Mouse (Mus musculus) gastrocnemius, postnatal 36 days (tissue): Measurements from ENCODE around the gene Apon. TPM values are rescaled to one million over a fixed set of nuclear protein-coding genes. Genes with fewer than 3 reads are reported as not detected.
A peak's percentile ranks its signal among the peaks of the same experiment; 100 is the strongest.
"Not testable (repeated sequence)": the region's sequence is repeated elsewhere in the genome, so short reads cannot be mapped to it uniquely, and the experiment has no call there.

Experiments used
- DNase-seq, 2 experiments: peaks; one replicate each; pipeline ENCODE4 v3.0.0; 2022
- intact Hi-C: fragments of 180-260 bp; cut with DNase I; formaldehyde crosslinking; loops from one replicate; pipeline ENCODE4 v1.15.1; 2025
- long read RNA-seq, 2 experiments: library from polyadenylated mRNA; stranded (forward); transcript quantifications; one replicate each; pipeline ENCODE4 v2.0.0; 2021
- total RNA-seq, 2 experiments: library from RNA; stranded (reverse); gene quantifications; 2 replicates each; pipeline ENCODE4 v1.2.3; 2021

Gene Apon
- not detected for total RNA-seq
- long read RNA-seq, experiment 1, result 0 reads
- long read RNA-seq, experiment 2, result 0 reads

DNA sequence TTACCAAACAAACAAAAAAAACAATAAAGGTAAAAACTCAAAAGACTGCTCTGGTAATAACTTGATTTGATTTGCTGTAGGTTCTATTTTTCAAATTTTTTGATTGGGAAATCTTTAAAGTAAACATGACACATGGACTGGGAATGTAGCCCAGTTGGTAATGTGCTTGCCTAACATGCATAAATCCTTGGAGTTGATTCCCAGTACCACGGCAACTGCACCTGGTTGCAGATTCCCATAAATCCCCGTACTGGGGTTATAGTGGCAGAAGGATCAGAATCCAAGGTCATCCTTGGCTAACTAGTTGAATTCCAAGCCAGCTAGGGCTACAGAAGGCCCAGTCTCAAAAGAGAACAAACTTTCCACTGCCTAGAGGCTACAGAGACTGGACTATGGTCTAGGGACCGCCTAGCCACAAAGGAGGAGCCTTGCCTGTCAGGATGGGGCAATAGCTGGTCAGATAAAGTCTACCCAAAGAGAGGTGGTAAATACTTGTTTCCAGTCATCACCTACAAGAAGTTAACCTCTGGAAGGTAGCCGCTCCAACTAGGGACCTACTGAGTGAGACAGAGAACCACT lies at the start of gene Apon:
TSS of gene Apon (plus strand) at position 420 of the 579 bp plus-strand sequence.
- intact Hi-C loops, result no loop called here
- DNase-seq, result no peak

DNA sequence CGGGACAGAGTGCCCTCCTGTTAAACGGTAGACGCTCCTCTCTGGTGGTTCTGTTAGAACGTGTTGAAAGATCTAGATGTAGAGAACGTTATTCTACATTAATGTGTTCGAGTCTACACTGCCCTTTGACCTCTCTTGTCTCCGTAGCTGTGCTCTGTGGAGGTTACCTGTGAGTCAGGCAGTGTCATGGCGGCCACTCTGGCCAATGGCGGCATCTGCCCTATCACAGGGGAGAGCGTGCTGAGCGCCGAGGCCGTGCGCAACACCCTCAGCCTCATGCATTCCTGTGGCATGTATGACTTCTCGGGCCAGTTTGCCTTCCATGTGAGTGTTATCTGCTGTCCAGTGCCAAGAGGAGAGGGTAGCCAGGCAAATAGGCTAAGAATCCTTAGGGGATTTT lies 49.0 kb upstream of the Apon start:
- no peak for DNase-seq

GRCm38 (mm10) chr10:128208326-128208725 lies 45.6 kb upstream of the Apon start:
- intact Hi-C loops, result no loop called here
- no peak for DNase-seq

More for the DNA sequence above, 49.0 kb upstream of the Apon start:
- intact Hi-C loops, result no loop called here

DNA sequence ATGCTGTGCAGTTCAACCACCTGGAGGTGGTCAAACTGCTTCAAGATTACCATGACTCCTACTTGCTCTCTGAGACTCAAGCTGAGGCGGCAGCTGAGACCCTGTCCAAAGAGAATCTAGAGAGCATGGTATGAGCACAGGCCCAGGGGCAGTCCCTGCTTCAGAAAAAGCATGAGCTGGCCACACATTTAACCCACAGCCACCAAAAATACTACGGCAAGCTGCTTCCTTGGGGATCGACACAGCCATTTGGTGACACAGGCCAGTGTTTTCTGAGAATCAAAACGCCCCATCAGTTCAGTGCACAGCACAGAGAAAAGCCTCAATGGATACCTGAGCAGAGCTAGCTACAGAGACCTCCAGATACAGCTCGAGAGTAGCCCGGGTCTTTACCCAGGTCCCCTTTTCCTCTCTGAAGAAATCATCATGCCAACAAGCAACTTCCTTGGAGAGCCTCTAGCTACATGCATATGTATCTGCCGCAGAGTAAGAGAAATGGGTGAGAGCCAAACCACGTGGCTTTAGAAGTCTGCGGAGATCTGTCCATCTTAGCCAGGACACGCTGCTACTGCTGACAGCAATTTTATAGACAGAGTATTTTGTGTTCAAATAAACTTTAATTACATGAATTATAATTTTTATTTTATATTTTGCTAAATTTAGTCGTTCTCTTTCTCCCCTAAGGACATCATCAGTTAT lies 44.4 kb upstream of the Apon start:
- intact Hi-C loops, result no loop called here
- DNase-seq, result no peak

GRCm38 (mm10) chr10:128210131-128210530 lies 43.8 kb upstream of the Apon start:
- intact Hi-C loops, result no loop called here
- no peak for DNase-seq

- no peak for DNase-seq
- intact Hi-C loops, result no loop called here
Measured at GRCm38 (mm10) chr10:128210954-128211353, 42.9 kb upstream of the Apon start.

DNA sequence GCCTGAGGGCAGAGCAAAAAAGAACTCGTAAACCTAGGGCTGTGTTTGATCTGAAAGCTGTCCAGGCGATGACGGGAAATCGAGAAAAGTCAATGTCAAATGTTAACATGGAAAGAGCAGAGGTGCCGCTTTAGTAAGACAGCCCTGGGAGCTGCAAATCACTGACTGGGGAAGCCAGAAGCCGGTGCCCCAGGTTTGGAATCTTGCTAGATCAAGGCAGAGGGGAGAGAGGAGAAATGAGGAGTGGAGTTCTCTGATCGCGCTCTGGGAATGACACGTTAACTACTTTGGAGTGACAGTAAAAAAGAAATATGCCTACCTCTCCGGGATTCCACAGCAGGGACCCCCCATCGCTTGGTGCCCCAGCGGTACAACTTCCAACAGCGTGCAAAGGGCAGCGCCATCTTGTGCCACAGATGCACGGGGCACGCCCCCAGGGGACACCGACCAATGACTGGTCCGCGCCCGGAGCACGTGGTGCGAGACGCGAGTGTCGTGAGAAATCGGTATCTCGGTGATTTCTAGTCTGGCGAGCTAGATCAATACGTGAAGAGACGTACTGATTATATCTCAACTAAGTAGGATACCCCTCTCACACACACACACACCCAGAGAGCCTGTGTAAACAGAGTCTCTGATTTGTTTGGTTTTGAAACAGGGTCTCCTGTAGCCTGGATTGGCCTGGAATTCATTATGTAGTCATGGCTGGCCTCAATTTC lies 42.3 kb upstream of the Apon start, which contains the start of gene Spryd4:
TSS of gene Spryd4 (minus strand) at position 418 of the 719 bp plus-strand sequence.
- intact Hi-C loops, result loop anchor here (1.0 to 2.0 kb wide), 2 partner anchors 21 to 73 kb away; partner anchors contain the start of gene Timeless

DNA sequence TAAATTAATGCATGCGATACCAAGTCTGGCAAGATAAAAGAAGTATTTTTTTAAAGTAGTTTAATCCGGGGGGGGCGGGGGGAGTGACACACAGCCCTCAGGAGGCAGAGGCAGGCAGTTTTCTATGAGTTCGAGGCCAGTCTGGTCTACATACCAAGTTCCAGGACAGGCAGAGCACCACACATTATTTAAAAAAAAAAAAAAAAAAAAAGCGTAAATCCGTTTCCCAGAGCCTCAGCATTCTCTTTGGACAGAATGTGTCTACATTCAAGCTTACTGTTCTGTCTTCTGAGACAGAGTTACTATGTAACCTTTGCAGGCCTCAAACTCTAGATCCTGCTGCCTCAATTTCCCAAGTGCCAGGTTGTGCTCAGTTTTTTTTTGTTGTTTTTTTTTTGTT lies 41.7 kb upstream of the Apon start:
- intact Hi-C loops, result loop anchor here (1.0 to 2.0 kb wide), 2 partner anchors 20 to 73 kb away; partner anchors contain the start of gene Timeless
- DNase-seq, result no peak

More for the DNA sequence above, 42.3 kb upstream of the Apon start, which contains the start of gene Spryd4:
- peak; percentile 82 to 91 for DNase-seq

DNA sequence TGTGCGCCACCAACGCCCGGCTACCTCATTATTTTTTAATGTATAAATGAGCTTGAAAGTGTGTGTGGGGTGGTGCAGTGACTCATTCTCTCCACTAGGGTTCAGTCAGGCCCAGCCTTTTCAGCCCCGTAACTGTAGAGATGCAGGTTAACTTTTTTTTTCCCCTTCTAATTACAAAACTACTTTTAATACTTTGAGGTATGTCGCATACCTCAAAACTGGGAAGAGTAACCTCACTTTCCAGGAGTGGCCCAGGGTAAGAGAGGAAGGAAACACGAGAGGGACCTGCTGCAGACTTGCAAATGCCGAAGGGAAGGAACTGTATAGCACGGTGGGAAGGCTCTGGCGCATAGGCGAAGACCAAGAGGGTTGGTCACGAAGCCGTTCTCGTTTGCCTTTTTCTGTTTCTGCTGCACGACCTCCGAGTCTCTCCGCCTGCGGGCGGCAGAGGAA lies 41.0 kb upstream of the Apon start:
- intact Hi-C loops, result loop anchor here (1.0 to 2.0 kb wide), 2 partner anchors 19 to 72 kb away; partner anchors contain the start of gene Timeless
- peak in 1 of 2 experiments; percentile 35 for DNase-seq

- DNase-seq, intact Hi-C loops: not testable (repeated sequence)
Measured at GRCm38 (mm10) chr10:128214112-128214511, 39.8 kb upstream of the Apon start.

- DNase-seq, result no peak
- intact Hi-C loops, result no loop called here
Measured at GRCm38 (mm10) chr10:128214981-128215380, 38.9 kb upstream of the Apon start.

DNA sequence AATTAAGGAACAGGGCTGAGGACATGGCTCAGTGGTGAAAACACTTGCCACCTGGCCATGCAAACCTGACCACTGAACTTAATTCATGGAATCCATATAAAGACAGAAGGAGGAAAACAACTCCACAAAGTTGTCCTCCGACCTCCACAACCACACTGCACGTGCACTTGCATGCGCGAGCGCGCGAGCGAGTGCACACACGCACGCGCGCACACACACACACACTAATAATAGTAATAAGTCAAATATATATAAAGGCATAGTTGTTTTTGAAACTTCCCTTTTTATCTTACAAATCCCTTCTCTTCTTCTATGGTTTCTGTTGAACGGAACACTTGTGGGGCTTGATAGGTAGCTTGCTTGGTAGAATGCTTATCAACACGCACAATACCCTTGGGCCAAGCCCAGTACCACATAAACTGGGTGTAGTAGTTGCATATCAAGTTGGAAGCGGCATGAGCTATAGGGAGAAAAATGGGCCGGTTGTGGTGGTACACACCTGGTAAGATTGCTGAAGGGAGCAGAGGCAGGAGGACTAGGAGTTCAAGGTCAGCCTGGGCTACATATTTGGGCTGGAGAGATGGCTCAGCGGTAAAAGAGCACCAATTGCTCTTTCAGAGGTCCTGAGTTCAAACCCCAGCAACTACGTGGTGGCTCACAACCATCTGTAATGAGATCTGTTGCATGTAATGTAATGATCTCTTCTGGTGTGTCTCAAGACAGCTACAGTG lies 35.3 kb upstream of the Apon start:
- intact Hi-C loops, result no loop called here
- no peak for DNase-seq

DNA sequence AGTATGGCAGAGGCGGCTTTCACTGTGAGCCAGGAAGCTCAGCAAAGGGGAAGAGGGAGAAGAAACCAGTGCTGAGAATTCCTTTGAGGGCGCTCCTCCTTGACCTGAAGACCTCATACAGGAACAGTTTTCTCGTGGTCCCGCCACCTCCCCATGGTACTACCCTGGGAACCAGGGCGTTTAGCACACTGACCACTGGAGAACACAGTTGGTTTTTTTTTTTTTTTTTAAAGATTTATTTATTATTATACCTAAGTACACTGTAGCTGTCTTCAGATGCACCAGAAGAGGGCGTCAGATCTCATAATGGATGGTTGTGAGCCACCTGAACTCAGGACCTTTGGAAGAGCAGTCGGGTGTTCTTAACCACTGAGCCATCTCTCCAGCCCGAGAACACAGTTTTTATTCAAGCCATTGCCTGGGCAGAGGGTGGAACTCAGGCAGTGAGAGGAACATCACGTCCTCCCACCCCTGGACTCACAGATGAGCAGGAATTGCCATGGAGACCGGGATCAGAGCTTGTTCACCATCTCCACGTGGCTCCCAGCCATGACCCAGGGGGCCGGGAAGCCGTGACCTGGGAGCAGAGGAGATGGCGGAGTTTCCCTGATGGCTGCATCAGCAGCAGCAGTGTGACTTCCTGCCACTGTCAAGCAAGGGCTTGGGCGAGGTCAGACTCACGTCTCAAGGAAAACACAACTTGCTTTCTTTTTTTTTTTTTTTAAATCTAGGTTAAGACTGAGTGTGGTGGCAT lies 32.2 kb upstream of the Apon start:
- intact Hi-C loops, result no loop called here
- DNase-seq, result no peak

- intact Hi-C loops, result no loop called here
- DNase-seq, result no peak
Measured at GRCm38 (mm10) chr10:128225064-128225463, 28.8 kb upstream of the Apon start.

GRCm38 (mm10) chr10:128225538-128225937 lies 28.4 kb upstream of the Apon start, which contains the start of gene Mip:
Gene Mip, plus strand, starts transcription at chr10:128225838.
- intact Hi-C loops, result no loop called here
- DNase-seq, result no peak

DNA sequence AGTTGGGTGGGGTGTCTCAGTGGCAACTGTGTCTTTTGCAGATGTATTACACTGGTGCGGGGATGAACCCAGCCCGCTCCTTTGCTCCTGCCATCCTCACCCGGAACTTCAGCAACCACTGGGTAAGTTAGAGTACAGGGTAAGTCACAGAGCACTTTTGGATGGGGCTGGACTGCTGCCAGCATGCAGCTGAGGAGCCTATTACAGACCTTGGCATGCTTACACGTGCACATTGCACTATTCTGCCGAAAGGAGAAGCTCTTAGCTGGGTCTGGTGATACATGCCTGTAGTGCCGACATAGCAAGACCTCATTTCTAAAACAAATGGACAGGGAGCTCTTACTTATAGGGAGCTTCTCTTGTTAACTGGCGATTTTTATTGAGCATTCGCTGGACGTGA lies 26.3 kb upstream of the Apon start:
- intact Hi-C loops, result no loop called here

DNA sequence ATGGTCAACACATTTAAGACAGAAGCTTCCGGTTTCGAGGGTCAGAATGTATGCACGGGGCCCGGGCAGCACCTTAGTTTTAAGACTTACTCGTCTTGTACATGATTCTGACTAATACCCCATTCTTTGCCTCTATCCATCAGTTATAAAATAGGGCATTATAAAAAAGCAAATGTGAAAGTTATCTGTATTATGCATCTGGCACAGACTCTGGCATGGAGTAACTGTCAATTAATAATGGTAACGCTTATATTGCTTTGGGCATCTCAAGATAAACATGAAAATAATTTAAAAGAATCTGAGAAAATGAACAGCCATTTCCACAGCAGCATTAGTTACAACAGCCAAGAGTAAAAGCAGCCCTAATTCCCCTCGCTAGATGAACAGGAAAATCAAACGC lies 25.9 kb upstream of the Apon start:
- DNase-seq, result no peak
- intact Hi-C loops, result no loop called here

More for the DNA sequence above, 26.3 kb upstream of the Apon start:
- DNase-seq, result no peak

DNA sequence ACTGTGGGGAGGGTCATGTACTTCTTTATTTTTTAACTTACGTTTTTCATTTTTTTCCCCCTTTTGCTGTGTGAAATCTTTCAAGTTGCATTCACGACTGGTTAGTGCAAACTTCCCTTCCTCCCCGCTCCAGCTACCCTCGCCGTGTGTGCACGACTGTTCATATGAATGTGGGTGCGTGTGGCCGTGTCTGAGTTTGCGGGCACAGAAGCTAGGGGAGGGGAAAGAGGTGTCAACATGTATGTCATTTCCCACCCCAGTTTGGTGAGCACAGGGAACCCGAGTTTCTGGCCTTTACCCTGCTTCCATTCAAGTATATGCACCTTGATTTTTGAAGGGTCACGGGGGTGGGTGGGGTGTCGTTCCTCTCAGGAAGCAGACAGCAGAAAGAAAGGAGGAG lies 23.3 kb upstream of the Apon start:
- intact Hi-C loops, result no loop called here
- DNase-seq, result no peak

GRCm38 (mm10) chr10:128231146-128231545 lies 22.8 kb upstream of the Apon start:
- DNase-seq, result no peak
- intact Hi-C loops, result no loop called here
